Mouse (Mus musculus): ENCODE measurements around the gene B230219D22Rik. TPM values are rescaled to one million over a fixed set of nuclear protein-coding genes. Genes with fewer than 3 reads are reported as not detected.

Gene B230219D22Rik
- polyA plus RNA-seq, 1 experiment: 54.1 TPM

- no peaks in the 10 kb centered on the region for H3K4me1 ChIP-seq (ENCODE audit: control insufficient read depth, insufficient read depth, low read length)
- H3K4me3 ChIP-seq (ENCODE audit: low read depth, low read length): no peak overlapping the region
- no peak overlapping the region for H3K9ac ChIP-seq (ENCODE audit: low read depth, poor library complexity, severe bottlenecking)
- no peak for TF ChIP-seq CTCF (IDR thresholded peaks at IDR 0.05; ENCODE audit: low read depth, low read length)
- no peak for TF ChIP-seq POLR2A (IDR thresholded peaks at IDR 0.05; ENCODE audit: insufficient read depth, low read length)
- no peak for TF ChIP-seq EP300 (IDR thresholded peaks at IDR 0.05; ENCODE audit: insufficient read depth, low read depth, low read length)
- H3K36me3 ChIP-seq (ENCODE audit: control insufficient read depth, insufficient read depth, low read length, poor library complexity, severe bottlenecking): no peaks in the 10 kb centered on the region; the same call in 1 of the 2 replicates
- no peaks in the 10 kb centered on the region for H3K9me3 ChIP-seq (replicated peaks; ENCODE audit: control insufficient read depth, insufficient read depth, low read length, poor library complexity, severe bottlenecking)
- H3K27ac ChIP-seq (ENCODE audit: insufficient read depth, low read length): no peak overlapping the region
- H3K27me3 ChIP-seq (ENCODE audit: control insufficient read depth, insufficient read depth, low read length, poor library complexity, severe bottlenecking): no peaks in the 10 kb centered on the region
Observed at GRCm38 (mm10) chr13:55730716-55731115, 37.8 kb downstream of the B230219D22Rik start.

- Histone ChIP-seq H3K9ac (ENCODE audit: low read depth, poor library complexity, severe bottlenecking) (no peak overlapping the region), H3K4me3 (ENCODE audit: low read depth, low read length) (no peak overlapping the region), H3K4me1 (ENCODE audit: control insufficient read depth, insufficient read depth, low read length) (no peaks in the 10 kb centered on the region), H3K9me3 (replicated peaks; ENCODE audit: control insufficient read depth, insufficient read depth, low read length, poor library complexity, severe bottlenecking) (no peaks in the 10 kb centered on the region), H3K36me3 (ENCODE audit: control insufficient read depth, insufficient read depth, low read length, poor library complexity, severe bottlenecking) (no peaks in the 10 kb centered on the region), H3K27me3 (ENCODE audit: control insufficient read depth, insufficient read depth, low read length, poor library complexity, severe bottlenecking) (no peaks in the 10 kb centered on the region), H3K27ac (ENCODE audit: insufficient read depth, low read length) (no peak overlapping the region)
- no peak for TF ChIP-seq POLR2A (IDR thresholded peaks at IDR 0.05; ENCODE audit: insufficient read depth, low read length)
- no peak for TF ChIP-seq EP300 (IDR thresholded peaks at IDR 0.05; ENCODE audit: insufficient read depth, low read depth, low read length)
- no peak for TF ChIP-seq CTCF (IDR thresholded peaks at IDR 0.05; ENCODE audit: low read depth, low read length)
Observed at GRCm38 (mm10) chr13:55732121-55732520, 39.2 kb downstream of the B230219D22Rik start.

- no peak overlapping the region for H3K9ac ChIP-seq (ENCODE audit: low read depth, poor library complexity, severe bottlenecking)
- no peaks in the 10 kb centered on the region for H3K27me3 ChIP-seq (ENCODE audit: control insufficient read depth, insufficient read depth, low read length, poor library complexity, severe bottlenecking)
- no peak overlapping the region for H3K27ac ChIP-seq (ENCODE audit: insufficient read depth, low read length)
- TF ChIP-seq POLR2A (IDR thresholded peaks at IDR 0.05; ENCODE audit: insufficient read depth, low read length) (no peak), CTCF (IDR thresholded peaks at IDR 0.05; ENCODE audit: low read depth, low read length) (no peak), EP300 (IDR thresholded peaks at IDR 0.05; ENCODE audit: insufficient read depth, low read depth, low read length) (no peak)
- H3K4me3 ChIP-seq (ENCODE audit: low read depth, low read length): no peak overlapping the region
- no peaks in the 10 kb centered on the region for H3K4me1 ChIP-seq (ENCODE audit: control insufficient read depth, insufficient read depth, low read length)
- no peaks in the 10 kb centered on the region for H3K9me3 ChIP-seq (replicated peaks; ENCODE audit: control insufficient read depth, insufficient read depth, low read length, poor library complexity, severe bottlenecking)
- H3K36me3 ChIP-seq (ENCODE audit: control insufficient read depth, insufficient read depth, low read length, poor library complexity, severe bottlenecking): no peaks in the 10 kb centered on the region
Observed at GRCm38 (mm10) chr13:55733628-55734502, 40.9 kb downstream of the B230219D22Rik start.

- no peaks in the 10 kb centered on the region for H3K36me3 ChIP-seq (ENCODE audit: control insufficient read depth, insufficient read depth, low read length, poor library complexity, severe bottlenecking)
- TF ChIP-seq CTCF (IDR thresholded peaks at IDR 0.05; ENCODE audit: low read depth, low read length) (no peak), POLR2A (IDR thresholded peaks at IDR 0.05; ENCODE audit: insufficient read depth, low read length) (no peak), EP300 (IDR thresholded peaks at IDR 0.05; ENCODE audit: insufficient read depth, low read depth, low read length) (no peak)
- no peaks in the 10 kb centered on the region for H3K4me1 ChIP-seq (ENCODE audit: control insufficient read depth, insufficient read depth, low read length)
- no peak overlapping the region for H3K4me3 ChIP-seq (ENCODE audit: low read depth, low read length)
- no peaks in the 10 kb centered on the region for H3K27me3 ChIP-seq (ENCODE audit: control insufficient read depth, insufficient read depth, low read length, poor library complexity, severe bottlenecking)
- no peak overlapping the region for H3K9ac ChIP-seq (ENCODE audit: low read depth, poor library complexity, severe bottlenecking)
- no peaks in the 10 kb centered on the region for H3K9me3 ChIP-seq (replicated peaks; ENCODE audit: control insufficient read depth, insufficient read depth, low read length, poor library complexity, severe bottlenecking)
- no peak overlapping the region for H3K27ac ChIP-seq (ENCODE audit: insufficient read depth, low read length)
Observed at GRCm38 (mm10) chr13:55737885-55738284, 45.0 kb downstream of the B230219D22Rik start.

GRCm38 (mm10) chr13:55742306-55742705 lies 49.4 kb downstream of the B230219D22Rik start:
- TF ChIP-seq POLR2A (IDR thresholded peaks at IDR 0.05; ENCODE audit: insufficient read depth, low read length) (no peak), EP300 (IDR thresholded peaks at IDR 0.05; ENCODE audit: insufficient read depth, low read depth, low read length) (no peak), CTCF (IDR thresholded peaks at IDR 0.05; ENCODE audit: low read depth, low read length) (no peak)
- H3K4me1 ChIP-seq (ENCODE audit: control insufficient read depth, insufficient read depth, low read length): no peaks in the 10 kb centered on the region
- H3K9me3 ChIP-seq (replicated peaks; ENCODE audit: control insufficient read depth, insufficient read depth, low read length, poor library complexity, severe bottlenecking): no peaks in the 10 kb centered on the region

More at GRCm38 (mm10) chr13:55742306-55742705, 49.4 kb downstream of the B230219D22Rik start:
- no peak overlapping the region for H3K4me3 ChIP-seq (ENCODE audit: low read depth, low read length)
- no peaks in the 10 kb centered on the region for H3K27me3 ChIP-seq (ENCODE audit: control insufficient read depth, insufficient read depth, low read length, poor library complexity, severe bottlenecking)
- no peak overlapping the region for H3K27ac ChIP-seq (ENCODE audit: insufficient read depth, low read length)
- no peak overlapping the region for H3K9ac ChIP-seq (ENCODE audit: low read depth, poor library complexity, severe bottlenecking)
- no peaks in the 10 kb centered on the region for H3K36me3 ChIP-seq (ENCODE audit: control insufficient read depth, insufficient read depth, low read length, poor library complexity, severe bottlenecking)

Other genes starting within 250 kb of the B230219D22Rik start
- gene Grk6, start 248.1 kb upstream of the B230219D22Rik start, polyA plus RNA-seq (2011; ENCODE audit: insufficient read depth, insufficient read length, low read depth, missing spikeins): 58.2 and 63.4 TPM in 2 replicates
- gene Prr7, start 228.9 kb upstream of the B230219D22Rik start, polyA plus RNA-seq (2011; ENCODE audit: insufficient read depth, insufficient read length, low read depth, missing spikeins): 3.1 and 3.4 TPM in 2 replicates
- gene Dbn1, start 205.0 kb upstream of the B230219D22Rik start, polyA plus RNA-seq (2011; ENCODE audit: insufficient read depth, insufficient read length, low read depth, missing spikeins): 43.6 and 44.3 TPM in 2 replicates
- 84.4 and 97.7 TPM in 2 replicates for gene Pdlim7, start 179.4 kb upstream of the B230219D22Rik start, polyA plus RNA-seq (2011; ENCODE audit: insufficient read depth, insufficient read length, low read depth, missing spikeins)
- gene Dok3, start 163.8 kb upstream of the B230219D22Rik start, polyA plus RNA-seq (2011; ENCODE audit: insufficient read depth, insufficient read length, low read depth, missing spikeins): 0.39 and 1.0 TPM in 2 replicates
- gene Ddx41, start 156.5 kb upstream of the B230219D22Rik start, polyA plus RNA-seq (2011; ENCODE audit: insufficient read depth, insufficient read length, low read depth, missing spikeins): 55.2 and 63.9 TPM in 2 replicates
- 41.8 and 47.7 TPM in 2 replicates for gene Fam193b, start 122.0 kb upstream of the B230219D22Rik start, polyA plus RNA-seq (2011; ENCODE audit: insufficient read depth, insufficient read length, low read depth, missing spikeins)
- 94.2 and 95.2 TPM in 2 replicates for gene Tmed9, start 119.4 kb upstream of the B230219D22Rik start, polyA plus RNA-seq (2011; ENCODE audit: insufficient read depth, insufficient read length, low read depth, missing spikeins)
- 10.3 and 10.5 TPM in 2 replicates for gene B4galt7, start 93.2 kb upstream of the B230219D22Rik start, polyA plus RNA-seq (2011; ENCODE audit: insufficient read depth, insufficient read length, low read depth, missing spikeins)
- gene Caml, start 70.1 kb upstream of the B230219D22Rik start, polyA plus RNA-seq (2011; ENCODE audit: insufficient read depth, insufficient read length, low read depth, missing spikeins): 22.6 and 26.3 TPM in 2 replicates
- 103 and 113 TPM in 2 replicates for gene Ddx46, start 58.1 kb upstream of the B230219D22Rik start, polyA plus RNA-seq (2011; ENCODE audit: insufficient read depth, insufficient read length, low read depth, missing spikeins)
- 16.6 and 18.8 TPM in 2 replicates for gene Txndc15, start 21.5 kb downstream of the B230219D22Rik start, polyA plus RNA-seq (2011; ENCODE audit: insufficient read depth, insufficient read length, low read depth, missing spikeins)
- 15.3 and 16.5 TPM in 2 replicates for gene Pcbd2, start 34.2 kb downstream of the B230219D22Rik start, polyA plus RNA-seq (2011; ENCODE audit: insufficient read depth, insufficient read length, low read depth, missing spikeins)
- 0.61 TPM in 1 of 2 replicates, not detected in the other for gene Catsper3, start 91.4 kb downstream of the B230219D22Rik start, polyA plus RNA-seq (2011; ENCODE audit: insufficient read depth, insufficient read length, low read depth, missing spikeins)
- gene Pitx1, start 143.1 kb downstream of the B230219D22Rik start, polyA plus RNA-seq (2011; ENCODE audit: insufficient read depth, insufficient read length, low read depth, missing spikeins): 0.27 and 0.33 TPM in 2 replicates